Mouse (Mus musculus) cerebellum, postnatal 4 days (tissue): Measurements from ENCODE around the gene Cpne7.

Experiments used
- DNase-seq, 2 experiments: peaks; one replicate each; pipeline ENCODE4 v3.0.0; 2022; ENCODE audit warnings: low spot score in 2 of 2, mixed read lengths in 1 of 2

Gene Cpne7

DNA sequence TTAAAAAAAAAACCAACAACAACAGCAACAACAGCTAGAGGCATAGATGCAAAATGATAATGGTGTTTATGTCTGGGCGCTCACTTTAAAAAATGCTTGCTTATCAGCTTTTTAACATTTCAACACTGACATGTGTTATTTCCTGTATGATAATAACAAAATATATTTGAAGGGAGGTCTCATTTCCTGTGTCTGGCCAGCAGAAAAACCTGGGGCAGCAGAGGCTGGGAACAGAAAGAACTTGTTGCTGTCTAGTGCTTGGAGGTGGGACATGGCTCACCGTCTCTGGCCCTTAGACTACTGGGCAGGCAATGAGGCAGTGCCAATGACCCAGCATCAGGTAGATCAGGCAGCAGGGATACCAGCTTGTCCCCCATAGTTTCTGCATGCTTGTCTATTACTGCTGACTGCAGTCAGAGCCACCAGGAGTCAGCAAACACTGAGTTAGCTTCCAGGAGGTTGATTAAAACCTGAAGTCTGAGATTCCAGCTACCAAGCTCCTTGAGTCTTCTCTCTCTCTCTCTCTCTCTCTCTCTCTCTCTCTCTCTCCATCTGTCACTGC lies 3.2 kb upstream of the Cpne7 start:
- DNase-seq, result no peak

DNA sequence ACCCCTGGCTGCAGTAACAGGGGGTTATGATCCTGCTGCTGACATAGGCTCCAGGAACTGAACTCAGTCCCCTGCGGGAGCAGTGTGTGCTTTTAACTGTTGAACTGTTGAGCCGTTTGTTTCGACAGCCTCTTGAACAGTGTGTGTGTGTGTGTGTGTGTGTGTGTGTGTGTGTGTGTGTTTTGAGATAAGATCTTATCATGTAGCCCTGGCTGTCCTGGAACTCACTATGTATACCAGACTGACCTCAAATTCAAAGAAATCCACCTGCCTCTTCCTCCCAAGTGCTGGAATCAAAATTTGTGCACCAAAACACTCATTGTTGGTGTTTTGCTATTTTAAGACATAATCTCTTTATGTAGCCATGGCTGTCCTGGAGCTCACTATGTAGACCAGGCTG lies 2.5 kb upstream of the Cpne7 start:
- no peak for DNase-seq

DNA sequence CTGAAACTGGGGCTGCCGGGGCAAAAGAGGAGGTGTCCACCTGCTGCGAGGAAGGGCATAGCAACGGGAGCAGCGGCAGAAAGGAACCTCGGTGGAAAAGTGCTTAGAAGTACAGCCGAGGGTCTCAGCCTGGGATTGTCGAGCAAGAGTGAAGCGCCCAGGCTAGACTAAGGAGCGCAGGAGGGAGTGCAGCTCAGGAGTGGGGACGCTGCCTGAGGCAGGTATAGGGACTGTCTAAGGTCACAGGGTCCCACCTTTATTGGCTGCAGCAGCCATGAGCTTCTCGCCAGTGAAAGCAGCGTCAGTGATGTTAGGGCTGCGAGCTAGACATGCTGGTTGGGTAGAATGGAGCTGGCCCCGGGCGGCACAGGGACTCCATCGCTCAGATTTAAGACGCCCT lies 570 bp downstream of the Cpne7 start:
- no peak for DNase-seq

DNA sequence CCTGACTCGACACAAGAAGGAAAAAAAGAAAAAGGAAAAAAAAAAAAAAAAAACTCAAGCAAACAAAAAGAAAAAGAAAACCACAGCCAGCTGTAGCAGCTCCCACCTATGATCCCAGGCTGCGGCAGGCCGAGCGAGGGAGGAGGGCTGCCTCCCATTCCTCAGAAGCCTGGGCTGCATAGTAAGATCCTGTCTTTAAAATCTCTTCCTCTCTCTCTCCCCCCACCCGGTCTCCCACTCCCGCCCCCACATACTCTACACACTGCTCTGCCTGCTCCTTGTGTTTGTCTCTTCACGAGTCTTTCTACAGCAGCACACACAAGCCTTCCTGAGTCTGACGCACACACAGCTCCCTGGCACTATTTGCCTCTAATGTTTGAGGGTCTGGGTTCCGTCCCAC lies 4.9 kb downstream of the Cpne7 start:
- DNase-seq, result no peak

DNA sequence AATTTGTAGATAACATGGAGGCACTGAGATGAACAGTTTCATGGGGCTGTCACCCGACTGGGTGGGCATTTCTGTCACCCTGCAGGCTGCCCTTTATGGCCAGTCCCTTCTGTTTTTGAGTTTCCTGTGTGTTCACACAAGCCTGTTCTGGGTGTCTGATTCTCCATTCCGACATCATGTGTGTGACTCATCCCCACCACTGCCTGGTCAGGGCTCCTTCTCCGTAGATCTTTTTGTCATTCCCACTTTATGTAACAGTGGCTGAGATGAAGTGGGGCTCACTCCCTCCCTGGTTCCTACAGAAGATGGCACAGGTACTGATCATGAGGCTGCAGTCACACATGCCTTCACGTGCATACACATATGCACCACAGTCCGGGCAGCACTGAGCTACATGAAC lies 5.5 kb downstream of the Cpne7 start:
- no peak for DNase-seq

DNA sequence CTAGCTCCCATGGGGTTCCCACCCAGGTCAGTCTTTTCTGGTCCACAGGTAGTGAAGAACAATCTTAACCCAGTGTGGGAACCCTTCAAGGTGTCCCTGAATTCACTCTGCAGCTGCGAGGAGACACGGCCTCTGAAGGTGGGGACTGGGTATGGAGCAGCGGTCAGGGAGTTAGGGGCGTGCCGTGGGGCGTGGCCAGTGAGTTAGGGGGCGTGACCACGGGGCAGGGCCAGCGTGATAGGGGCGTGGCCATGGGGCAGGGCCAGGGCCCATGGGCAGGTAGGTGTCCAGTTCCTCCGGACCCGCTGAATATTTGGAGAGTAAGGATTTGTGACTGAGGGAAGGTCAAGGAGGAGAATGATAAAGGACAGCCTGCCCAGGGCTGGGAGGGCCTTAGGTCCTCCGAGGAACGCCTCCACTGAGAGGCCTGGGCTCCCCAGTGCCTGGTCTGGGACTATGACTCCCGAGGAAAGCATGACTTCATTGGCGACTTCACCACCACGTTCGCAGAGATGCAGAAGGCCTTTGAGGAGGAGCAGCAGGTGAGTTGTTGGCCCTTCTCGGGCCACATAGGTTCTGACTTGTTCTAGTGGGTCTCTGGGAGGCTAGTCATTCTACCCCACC lies 9.1 kb downstream of the Cpne7 start:
- no peak for DNase-seq

DNA sequence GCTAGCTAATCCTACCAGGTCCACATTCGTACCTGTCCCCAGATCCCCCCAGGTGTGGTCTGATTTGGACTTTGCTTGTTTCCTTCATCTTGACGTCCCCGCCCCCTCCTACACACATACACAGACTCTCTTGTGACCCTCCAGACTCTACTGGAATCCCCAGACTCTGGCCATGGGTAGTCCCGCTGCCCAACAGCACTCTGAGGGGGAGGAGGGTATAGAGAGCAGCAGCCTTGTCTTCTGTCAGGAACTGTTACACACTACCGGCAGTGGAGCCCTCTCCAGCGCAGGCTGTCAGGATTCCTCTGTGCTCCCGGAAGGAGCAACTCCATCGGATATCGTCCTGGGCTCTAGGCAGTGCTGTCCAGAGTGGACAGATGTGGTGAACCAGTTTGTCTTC lies 13.9 kb downstream of the Cpne7 start:
- DNase-seq, result no peak

DNA sequence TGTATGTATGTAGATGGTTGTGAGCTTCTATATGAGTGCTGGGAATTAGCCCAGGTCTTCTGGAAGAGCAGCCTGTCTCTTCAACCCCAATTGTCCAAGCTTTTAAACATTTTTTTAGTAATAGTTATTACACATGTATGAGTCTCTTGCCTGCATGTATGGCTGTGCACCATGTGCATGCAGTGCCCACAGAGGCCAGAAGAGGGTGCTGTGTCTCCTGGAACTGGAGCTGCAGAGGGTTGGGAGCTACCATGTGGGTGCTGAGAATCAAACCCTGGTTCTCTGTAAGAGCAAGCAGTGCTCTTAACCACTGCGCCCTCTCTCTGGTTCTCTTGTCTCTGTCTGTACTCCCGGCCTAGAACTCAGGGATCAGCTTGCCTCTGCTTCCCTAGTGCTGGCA lies 15.8 kb downstream of the Cpne7 start:
- no peak for DNase-seq

DNA sequence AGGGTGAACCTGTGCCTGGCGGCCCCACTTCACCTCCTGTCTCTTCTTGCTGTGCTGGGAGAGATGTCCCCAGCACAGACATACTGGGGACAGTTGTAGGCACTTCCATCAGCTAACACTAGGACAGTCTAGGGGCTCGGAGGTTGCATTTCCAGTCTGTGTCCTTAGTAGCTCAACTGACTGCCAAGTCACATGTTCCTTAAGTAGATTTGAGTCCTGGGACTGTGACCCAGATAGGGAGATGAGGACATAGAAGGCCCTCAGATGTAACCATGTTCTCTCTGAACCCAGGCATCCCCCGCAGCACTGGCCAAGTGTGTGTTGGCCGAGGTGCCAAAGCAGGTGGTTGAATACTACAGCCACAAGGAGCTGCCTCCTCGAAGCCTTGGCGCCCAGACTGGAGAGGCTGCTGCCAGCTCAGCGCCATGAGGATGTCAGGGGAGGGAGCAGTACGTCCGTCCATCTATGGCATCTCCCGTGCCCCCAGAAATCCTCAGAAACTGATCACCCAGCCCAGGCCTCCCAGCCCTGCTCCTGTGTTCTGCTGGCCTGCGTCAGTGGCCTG lies 17.1 kb downstream of the Cpne7 start:
- DNase-seq, result no peak

DNA sequence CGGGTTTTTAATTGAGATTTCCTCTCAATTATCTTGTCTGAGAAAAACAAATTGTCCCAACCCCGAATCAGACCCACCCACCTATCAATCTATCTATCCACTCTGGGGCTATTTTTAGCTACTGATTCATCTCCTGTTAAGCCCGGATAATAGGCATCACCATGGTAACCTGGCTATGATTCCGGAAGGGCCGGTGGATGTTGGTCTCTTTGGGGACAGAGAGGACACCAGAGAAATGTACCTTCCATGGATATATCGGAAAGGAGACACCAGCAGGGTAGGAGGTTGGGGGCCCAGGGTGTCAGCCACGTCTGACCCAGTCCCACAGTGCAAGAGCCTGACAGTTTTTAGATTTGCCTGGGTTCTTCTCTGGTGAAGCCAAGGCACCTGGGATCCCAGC lies 18.2 kb downstream of the Cpne7 start:
- DNase-seq, result peak in 1 of 2 experiments; percentile 21

DNA sequence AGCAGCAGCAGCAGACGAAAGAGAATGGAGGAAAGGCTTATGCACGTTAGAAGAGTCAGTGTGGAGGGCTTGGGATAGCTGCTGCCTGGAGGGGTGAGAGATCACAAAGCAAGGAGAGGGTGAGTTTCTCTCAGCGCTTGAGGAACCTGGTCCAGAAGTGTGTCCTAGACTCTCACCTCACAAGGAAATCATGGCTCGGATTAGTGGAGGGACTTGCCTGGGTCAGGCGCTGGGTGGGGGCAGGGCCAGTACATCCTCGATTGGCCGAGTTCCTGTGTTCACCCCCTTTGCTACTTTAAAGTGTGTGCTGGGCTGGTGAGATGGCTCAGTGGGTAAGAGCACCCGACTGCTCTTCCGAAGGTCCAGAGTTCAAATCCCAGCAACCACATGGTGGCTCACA lies 18.6 kb downstream of the Cpne7 start:
- DNase-seq, result no peak

DNA sequence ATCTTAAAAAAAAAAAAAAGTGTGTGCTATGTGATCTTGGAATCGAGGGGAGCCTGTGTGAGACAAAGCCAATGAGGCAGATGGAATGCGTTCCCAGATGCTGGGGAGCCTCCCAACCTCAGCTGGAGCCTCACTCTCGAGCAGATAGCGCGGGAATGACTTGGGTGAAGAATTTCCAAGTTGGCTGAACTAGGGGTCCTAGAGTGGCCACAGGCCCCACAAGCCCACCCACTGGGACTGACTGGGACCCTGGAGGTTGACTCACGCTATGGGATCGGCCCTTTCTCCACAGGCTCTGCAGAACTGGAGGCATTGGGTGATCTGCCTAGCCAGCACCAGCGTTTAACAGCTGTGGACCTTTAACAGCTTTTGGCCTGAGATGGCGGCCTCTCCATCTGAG lies 19.1 kb downstream of the Cpne7 start:
- no peak for DNase-seq

DNA sequence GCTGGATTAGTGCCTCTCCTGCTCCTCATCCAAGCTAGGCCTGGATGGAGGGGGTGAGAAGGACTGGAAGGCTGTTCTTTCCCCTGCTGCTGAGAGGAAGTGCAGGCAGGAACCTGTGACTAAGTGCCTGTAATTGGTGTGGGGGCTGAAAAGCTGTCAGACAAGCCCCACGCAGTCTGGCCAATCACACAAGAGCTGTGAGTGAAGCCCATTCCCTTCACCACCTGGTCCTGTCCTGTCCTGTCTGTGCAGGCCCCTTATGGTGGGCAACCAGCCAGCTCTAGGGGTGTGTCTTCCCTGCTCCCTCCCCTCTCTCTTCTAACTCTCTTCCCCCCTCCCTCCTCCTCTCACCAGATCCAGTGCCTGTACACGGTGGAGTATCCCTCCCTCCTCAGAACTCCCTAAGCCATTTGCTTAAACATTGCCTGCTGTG lies 20.5 kb downstream of the Cpne7 start:
- peak in 1 of 2 experiments; percentile 65 for DNase-seq

DNA sequence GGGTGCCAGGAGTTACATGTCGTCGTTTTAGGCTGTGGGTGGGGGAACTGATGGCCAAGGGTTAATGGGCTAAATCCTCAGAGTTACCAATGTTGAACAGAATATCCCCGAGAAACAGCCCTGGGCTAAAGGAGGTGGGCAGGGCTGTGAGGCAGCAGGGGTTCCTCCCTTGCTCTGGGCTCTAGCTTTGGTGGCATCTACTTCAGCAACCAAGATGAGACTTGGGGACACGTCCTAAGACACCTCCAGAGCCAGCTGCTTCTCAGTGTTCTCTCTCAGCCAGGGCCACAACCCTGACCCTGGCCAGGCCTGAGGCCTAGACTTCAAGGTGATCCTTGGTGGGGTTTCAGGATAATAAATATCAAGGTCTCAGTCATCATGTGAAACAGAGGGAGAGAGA lies 21.6 kb downstream of the Cpne7 start:
- DNase-seq, result no peak

DNA sequence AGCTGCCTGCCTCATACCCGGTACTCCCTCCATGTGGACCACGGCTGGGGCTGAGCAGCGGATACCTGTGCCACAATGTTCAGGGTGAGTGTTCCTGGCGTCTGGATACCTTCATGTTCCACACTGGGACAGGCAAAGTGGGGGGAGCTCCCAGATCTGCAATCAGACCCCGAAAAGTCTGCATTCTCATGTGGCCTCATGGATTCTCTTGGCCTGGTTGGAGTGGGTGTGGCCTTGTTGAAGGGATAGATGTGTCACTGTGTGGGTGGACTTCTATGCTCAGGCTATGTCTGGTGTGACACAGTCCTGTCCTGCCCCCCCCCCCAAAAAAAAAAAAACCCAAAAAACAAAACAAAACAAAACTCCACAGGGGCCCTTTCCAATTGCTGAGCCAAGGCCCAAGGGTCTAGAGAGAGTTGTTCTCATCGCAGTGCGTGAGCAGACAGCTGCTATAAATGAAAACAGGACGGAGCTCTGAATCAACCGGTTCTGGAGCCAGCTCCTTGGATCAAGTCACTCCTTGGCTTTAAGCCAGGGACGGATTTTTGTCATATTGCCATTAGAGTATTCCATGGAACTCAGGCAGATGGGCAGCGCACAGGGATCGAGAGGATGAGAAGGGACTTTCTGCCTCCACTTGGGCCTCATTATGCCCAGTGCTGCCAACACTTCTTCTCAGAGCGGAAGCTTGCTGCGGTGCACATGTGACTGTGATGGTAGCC lies 24.7 kb downstream of the Cpne7 start:
- DNase-seq, result peak in 1 of 2 experiments; percentile 89

DNA sequence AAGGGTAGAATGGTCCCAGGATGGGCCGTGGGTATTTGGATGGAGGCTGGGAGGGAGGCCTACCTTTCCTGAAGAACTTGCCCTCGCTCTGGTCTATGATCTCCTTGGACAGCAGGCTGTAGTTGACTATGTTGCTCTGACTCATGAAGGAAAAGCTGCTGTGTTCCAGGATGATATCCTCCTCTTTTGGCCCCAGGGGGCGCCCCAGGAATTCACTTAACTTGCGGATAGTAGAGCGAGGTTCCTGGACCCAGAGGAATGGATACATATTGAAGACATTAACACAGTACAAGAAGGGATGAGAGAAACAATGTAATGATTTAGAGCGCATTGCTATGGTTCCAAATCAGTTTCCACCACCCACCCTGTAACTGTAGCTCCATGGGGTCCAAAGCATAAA lies 28.1 kb downstream of the Cpne7 start:
- no peak for DNase-seq

DNA sequence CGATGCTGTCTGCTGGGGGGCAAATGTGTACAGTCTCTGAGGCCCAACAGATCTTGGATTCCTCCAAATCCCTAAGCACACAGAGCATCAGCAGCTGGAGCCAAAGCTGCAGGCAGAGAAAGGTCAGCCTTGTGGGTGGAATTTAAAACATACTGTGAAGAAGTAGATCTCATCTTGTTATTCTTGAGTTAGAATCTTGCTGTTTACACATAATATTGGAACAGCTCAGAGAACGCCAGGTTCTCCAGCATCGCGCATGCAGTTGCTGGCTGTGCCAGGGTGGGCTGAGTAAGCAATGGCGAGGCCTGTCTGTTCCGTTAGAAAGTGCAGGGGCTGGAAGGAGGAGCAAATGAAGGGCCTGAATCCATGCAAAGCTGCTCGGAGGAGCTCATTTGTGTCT lies 29.2 kb downstream of the Cpne7 start:
- no peak for DNase-seq

DNA sequence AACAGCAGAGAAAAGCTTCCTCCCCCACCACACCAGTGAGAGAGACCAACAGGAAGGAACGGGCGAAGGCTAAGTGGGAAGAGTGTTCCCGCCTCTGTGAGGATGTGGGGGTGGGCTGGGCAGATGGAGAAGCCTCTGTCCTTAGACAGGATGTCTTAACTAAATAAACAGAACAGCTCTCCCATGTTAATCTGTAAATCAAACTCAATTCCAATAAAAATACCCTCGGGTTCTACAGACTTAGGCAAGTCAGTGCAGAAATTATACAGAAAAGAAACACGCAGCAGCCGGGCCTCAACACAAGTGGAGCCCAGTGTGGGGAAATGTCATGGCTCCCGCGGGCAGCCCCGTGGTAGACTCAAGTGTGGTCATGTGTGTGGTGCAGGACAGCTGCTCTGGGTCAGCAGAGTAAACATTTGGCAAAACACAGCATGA lies 33.6 kb downstream of the Cpne7 start:
- no peak for DNase-seq

DNA sequence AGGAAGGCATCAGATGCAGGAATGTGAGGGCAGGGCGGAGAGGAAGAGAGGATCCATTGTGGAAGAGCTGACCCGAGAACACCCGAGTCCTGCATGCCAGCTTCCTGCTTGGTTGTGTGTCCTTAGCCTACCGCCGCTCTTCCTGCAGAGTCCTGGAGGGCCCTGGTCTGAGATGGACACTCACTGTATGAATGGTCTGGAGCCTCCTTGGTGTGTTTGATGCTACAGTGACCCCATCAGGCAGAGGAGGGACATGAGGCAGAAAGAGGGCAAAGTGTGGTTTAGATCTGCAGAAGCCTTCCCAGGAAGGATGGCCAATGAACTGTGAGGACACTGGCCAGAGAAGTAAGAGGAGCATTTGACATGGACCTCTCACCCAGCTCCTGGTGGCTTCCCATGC lies 38.0 kb downstream of the Cpne7 start:
- no peak for DNase-seq

DNA sequence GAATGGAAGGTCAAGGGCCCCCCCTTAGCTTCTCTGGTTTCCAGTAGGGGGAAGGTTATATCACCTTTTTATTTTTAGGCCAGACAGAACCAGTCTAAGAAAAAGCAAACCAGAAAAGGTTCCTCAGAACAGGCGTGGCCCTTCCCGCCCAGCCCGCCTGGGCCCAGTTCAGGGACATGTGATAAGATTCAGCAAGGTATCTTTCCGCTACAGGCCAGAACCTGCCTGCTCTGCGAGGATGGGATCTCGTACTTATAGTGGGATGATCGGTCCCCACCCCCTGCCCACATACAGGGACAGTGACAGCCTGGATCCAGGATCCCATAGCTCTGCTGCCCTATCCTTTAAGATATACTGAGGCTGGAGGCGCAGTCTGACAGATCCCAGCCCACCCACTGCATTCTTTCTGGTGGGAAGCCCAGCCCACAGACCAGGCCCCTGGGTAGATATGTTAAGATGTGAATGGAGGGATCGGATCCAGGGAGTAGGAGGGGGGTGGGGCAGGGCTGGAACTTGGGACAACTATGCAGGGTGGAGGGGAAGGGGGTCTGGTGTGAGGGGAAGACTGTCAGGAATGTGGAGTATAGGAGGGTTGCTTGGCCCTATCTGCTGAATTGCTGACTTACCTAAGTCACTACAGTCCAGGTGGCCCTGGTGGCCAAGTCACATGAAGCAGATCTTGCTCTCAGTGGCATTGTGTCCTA lies 39.0 kb downstream of the Cpne7 start:
- DNase-seq, result no peak

DNA sequence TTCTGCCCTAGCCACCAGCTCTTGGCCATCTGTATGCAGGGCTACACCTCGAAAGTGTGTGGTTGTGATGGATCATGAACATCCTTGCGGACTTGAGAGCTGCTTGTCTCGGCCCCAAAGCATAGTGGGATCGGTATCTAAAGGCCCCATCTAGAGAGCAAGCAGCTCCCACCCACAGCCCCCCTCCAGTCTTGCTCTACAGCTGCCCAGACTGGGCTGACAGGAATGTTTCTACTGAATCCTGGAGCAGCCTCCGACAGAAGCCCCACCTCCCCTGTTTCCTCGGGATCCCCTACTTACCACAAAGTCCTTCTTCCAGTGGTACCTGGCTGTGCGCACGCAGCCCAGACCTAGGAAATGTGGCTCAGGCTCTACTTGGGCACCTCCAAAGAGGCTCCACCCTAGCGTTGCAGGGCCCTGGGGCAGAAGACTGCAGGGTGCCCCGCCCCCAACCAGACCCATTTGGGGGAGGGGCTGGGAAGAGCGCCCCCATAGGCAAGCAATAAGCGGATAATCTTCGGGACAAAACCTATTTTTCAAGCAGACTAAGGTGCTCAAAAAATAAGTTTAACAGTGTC lies 40.8 kb downstream of the Cpne7 start, which contains the start of gene Sult5a1:
TSS of gene Sult5a1 (minus strand) at position 428 of the 578 bp plus-strand sequence.
- no peak for DNase-seq

DNA sequence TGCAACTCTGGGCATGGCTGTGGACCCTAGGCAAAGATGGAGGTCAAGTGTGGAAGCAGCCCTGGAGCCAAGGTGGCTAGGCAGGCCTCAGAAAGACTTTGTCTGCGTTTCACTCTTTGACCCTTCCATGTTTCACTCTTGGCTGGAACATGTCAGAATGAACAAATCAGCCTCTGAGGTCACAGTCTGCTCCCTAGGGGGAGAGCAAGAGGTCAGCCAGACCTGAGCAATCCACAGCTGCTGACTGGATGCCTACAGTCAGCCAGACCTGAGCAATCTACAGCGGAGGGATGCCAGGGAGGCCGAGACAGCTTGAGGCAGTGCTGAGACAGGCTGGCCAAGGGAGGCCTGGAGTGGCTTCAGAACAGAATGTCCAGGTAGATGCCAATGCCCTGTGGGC lies 64.2 kb downstream of the Cpne7 start:
- no peak for DNase-seq
